Mouse (Mus musculus): ENCODE results near the gene Grid1. TPM values are rescaled to one million over a fixed set of nuclear protein-coding genes. Genes with fewer than 3 reads are reported as not detected.
A peak's percentile ranks its signal among the peaks of the same experiment; 100 is the strongest.

Grid1 gene
- polyA plus RNA-seq, 1 experiment from 2014 or later = 1.5 TPM

GRCm38 (mm10) chr14:35044918-35045698 lies 225.2 kb downstream of the Grid1 start:
- Histone ChIP-seq H3K27me3 (no peaks in the 10 kb centered on the region), H3K4me2 (no peak overlapping the region), H3K4me3 (replicated peaks) (no peak overlapping the region), H3K36me3 (replicated peaks) (no peaks in the 10 kb centered on the region), H3K27ac (no peak overlapping the region), H3K9ac (no peak overlapping the region), H3K9me3 (no peaks in the 10 kb centered on the region), H3K4me1 (no peaks in the 10 kb centered on the region)
- ATAC-seq (ENCODE audit: low FRiP score) = no peak
- 73% methylated on average over 10 of the region's 10 CpGs for WGBS

GRCm38 (mm10) chr14:35049231-35049630 lies 229.3 kb downstream of the Grid1 start:
- no peaks in the 10 kb centered on the region for H3K36me3 ChIP-seq (replicated peaks)
- no peak overlapping the region for H3K9ac ChIP-seq
- no peaks in the 10 kb centered on the region for H3K9me3 ChIP-seq
- H3K27ac ChIP-seq = no peak overlapping the region
- no peak overlapping the region for H3K4me2 ChIP-seq
- H3K4me3 ChIP-seq (replicated peaks) = no peak overlapping the region
- H3K4me1 ChIP-seq = no peaks in the 10 kb centered on the region
- ATAC-seq (ENCODE audit: low FRiP score) = no peak
- WGBS = 87% methylated on average over 8 of the region's 8 CpGs
- H3K27me3 ChIP-seq = no peaks in the 10 kb centered on the region

GRCm38 (mm10) chr14:35054139-35054538 lies 234.2 kb downstream of the Grid1 start:
- Histone ChIP-seq H3K36me3 (replicated peaks) (no peaks in the 10 kb centered on the region), H3K27me3 (no peaks in the 10 kb centered on the region), H3K9me3 (no peaks in the 10 kb centered on the region), H3K4me2 (no peak overlapping the region), H3K4me1 (no peaks in the 10 kb centered on the region), H3K9ac (no peak overlapping the region), H3K27ac (no peak overlapping the region), H3K4me3 (replicated peaks) (no peak overlapping the region)
- 84% methylated on average over 3 of the region's 3 CpGs for WGBS
- ATAC-seq (ENCODE audit: low FRiP score) = no peak

- H3K27ac ChIP-seq = no peak overlapping the region
- no peaks in the 10 kb centered on the region for H3K36me3 ChIP-seq (replicated peaks)
- 72% methylated on average over 6 of the region's 6 CpGs for WGBS
- H3K4me2 ChIP-seq = no peak overlapping the region
- peak; percentile 75 for ATAC-seq (ENCODE audit: low FRiP score)
- peaks cover 4% of the 10 kb centered on the region for H3K4me1 ChIP-seq
- no peak overlapping the region for H3K9ac ChIP-seq
- no peaks in the 10 kb centered on the region for H3K27me3 ChIP-seq
- H3K9me3 ChIP-seq = no peaks in the 10 kb centered on the region
- H3K4me3 ChIP-seq (replicated peaks) = no peak overlapping the region
Measured at GRCm38 (mm10) chr14:35074636-35075035, 254.7 kb downstream of the Grid1 start.

- no peaks in the 10 kb centered on the region for H3K36me3 ChIP-seq (replicated peaks)
- no peak overlapping the region for H3K4me3 ChIP-seq (replicated peaks)
- no peak overlapping the region for H3K9ac ChIP-seq
- H3K9me3 ChIP-seq = no peaks in the 10 kb centered on the region
- no peak for ATAC-seq (ENCODE audit: low FRiP score)
- no peak overlapping the region for H3K4me2 ChIP-seq
- H3K27ac ChIP-seq = no peak overlapping the region
- 78% methylated on average over 1 of the region's 1 CpGs for WGBS
- no peaks in the 10 kb centered on the region for H3K27me3 ChIP-seq
- no peaks in the 10 kb centered on the region for H3K4me1 ChIP-seq
Measured at GRCm38 (mm10) chr14:35079954-35080353, 260.0 kb downstream of the Grid1 start.

GRCm38 (mm10) chr14:35092646-35093045 lies 272.7 kb downstream of the Grid1 start:
- Histone ChIP-seq H3K4me1 (peaks cover 26% of the 10 kb centered on the region), H3K4me3 (replicated peaks) (no peak overlapping the region), H3K27me3 (peaks cover 27% of the 10 kb centered on the region), H3K36me3 (replicated peaks) (no peaks in the 10 kb centered on the region), H3K4me2 (no peak overlapping the region), H3K9me3 (no peaks in the 10 kb centered on the region), H3K9ac (no peak overlapping the region), H3K27ac (no peak overlapping the region)
- WGBS = 90% methylated on average over 4 of the region's 4 CpGs
- ATAC-seq (ENCODE audit: low FRiP score) = no peak

GRCm38 (mm10) chr14:35093561-35094186 lies 273.8 kb downstream of the Grid1 start:
- WGBS = 69% methylated on average over 6 of the region's 6 CpGs
- Histone ChIP-seq H3K9ac (no peak overlapping the region), H3K4me1 (peaks cover 26% of the 10 kb centered on the region), H3K4me3 (replicated peaks) (no peak overlapping the region), H3K36me3 (replicated peaks) (no peaks in the 10 kb centered on the region), H3K27me3 (peaks cover 27% of the 10 kb centered on the region), H3K9me3 (no peaks in the 10 kb centered on the region), H3K4me2 (no peak overlapping the region), H3K27ac (no peak overlapping the region)
- ATAC-seq (ENCODE audit: low FRiP score) = peak; percentile 47; the same call in 1 of the 2 replicates

- H3K9me3 ChIP-seq = no peaks in the 10 kb centered on the region
- no peaks in the 10 kb centered on the region for H3K36me3 ChIP-seq (replicated peaks)
- ATAC-seq (ENCODE audit: low FRiP score) = peak; percentile 60; the same call in 1 of the 2 replicates
- peaks cover 26% of the 10 kb centered on the region for H3K4me1 ChIP-seq
- no peak overlapping the region for H3K4me3 ChIP-seq (replicated peaks)
- no peak overlapping the region for H3K9ac ChIP-seq
- no peak overlapping the region; the same call in 1 of the 2 replicates for H3K27ac ChIP-seq
- 20% methylated on average over 9 of the region's 9 CpGs for WGBS
- peaks cover 31% of the 10 kb centered on the region for H3K27me3 ChIP-seq
- no peak overlapping the region for H3K4me2 ChIP-seq
Measured at GRCm38 (mm10) chr14:35095506-35096059, 275.7 kb downstream of the Grid1 start.

- Histone ChIP-seq H3K4me2 (no peak overlapping the region), H3K36me3 (replicated peaks) (no peaks in the 10 kb centered on the region), H3K27me3 (peaks cover 31% of the 10 kb centered on the region), H3K27ac (no peak overlapping the region), H3K9ac (no peak overlapping the region), H3K9me3 (no peaks in the 10 kb centered on the region), H3K4me3 (replicated peaks) (no peak overlapping the region), H3K4me1 (peaks cover 26% of the 10 kb centered on the region)
- WGBS = 38% methylated on average over 4 of the region's 4 CpGs
- ATAC-seq (ENCODE audit: low FRiP score) = no peak
Measured at GRCm38 (mm10) chr14:35096085-35096484, 276.2 kb downstream of the Grid1 start.

- Histone ChIP-seq H3K4me2 (no peak overlapping the region), H3K9ac (no peak overlapping the region), H3K4me1 (peaks cover 26% of the 10 kb centered on the region), H3K36me3 (replicated peaks) (no peaks in the 10 kb centered on the region), H3K27ac (no peak overlapping the region), H3K9me3 (no peaks in the 10 kb centered on the region), H3K27me3 (peaks cover 31% of the 10 kb centered on the region), H3K4me3 (replicated peaks) (no peak overlapping the region)
- 87% methylated on average over 5 of the region's 5 CpGs for WGBS
- ATAC-seq (ENCODE audit: low FRiP score) = no peak
Measured at GRCm38 (mm10) chr14:35097166-35097565, 277.3 kb downstream of the Grid1 start.

- Histone ChIP-seq H3K9me3 (no peaks in the 10 kb centered on the region), H3K4me2 (no peak overlapping the region), H3K9ac (no peak overlapping the region), H3K4me1 (no peaks in the 10 kb centered on the region), H3K27ac (no peak overlapping the region), H3K4me3 (replicated peaks) (no peak overlapping the region), H3K27me3 (peaks cover 18% of the 10 kb centered on the region; the same call in 1 of the 2 replicates), H3K36me3 (replicated peaks) (no peaks in the 10 kb centered on the region)
- WGBS = 85% methylated on average over 5 of the region's 5 CpGs
- ATAC-seq (ENCODE audit: low FRiP score) = no peak
Measured at GRCm38 (mm10) chr14:35103639-35104210, 283.8 kb downstream of the Grid1 start.

- Histone ChIP-seq H3K27ac (no peak overlapping the region), H3K36me3 (replicated peaks) (no peaks in the 10 kb centered on the region), H3K4me2 (no peak overlapping the region), H3K9ac (no peak overlapping the region), H3K4me3 (replicated peaks) (no peak overlapping the region), H3K4me1 (peaks cover 4% of the 10 kb centered on the region; the same call in 1 of the 2 replicates), H3K27me3 (peaks cover 19% of the 10 kb centered on the region; the same call in 1 of the 2 replicates), H3K9me3 (no peaks in the 10 kb centered on the region)
- no peak for ATAC-seq (ENCODE audit: low FRiP score)
- 86% methylated on average over 3 of the region's 3 CpGs for WGBS
Measured at GRCm38 (mm10) chr14:35107596-35107995, 287.7 kb downstream of the Grid1 start.
